Mouse (Mus musculus): Measurements from ENCODE around the gene Wdr20. TPM values are rescaled to one million over a fixed set of nuclear protein-coding genes. Genes with fewer than 3 reads are reported as not detected.

Wdr20 gene
- polyA plus RNA-seq, 1 experiment from 2014 or later: 21.1 TPM

- Histone ChIP-seq H3K4me3 (ENCODE audit: low read length) (no peak overlapping the region), H3K36me3 (ENCODE audit: control insufficient read depth, insufficient read depth, low read length) (no peaks in the 10 kb centered on the region), H3K4me2 (ENCODE audit: low read depth, low read length) (no peak overlapping the region), H3K9me3 (ENCODE audit: control insufficient read depth, low read length) (no peaks in the 10 kb centered on the region), H3K9ac (ENCODE audit: low read depth, low read length) (no peak overlapping the region), H3K27me3 (replicated peaks; ENCODE audit: control insufficient read depth, insufficient read depth, low read length) (no peaks in the 10 kb centered on the region), H3K27ac (ENCODE audit: low read length) (no peak overlapping the region), H3K4me1 (ENCODE audit: control insufficient read depth, insufficient read depth, low read length) (no peaks in the 10 kb centered on the region)
- ATAC-seq: no peak
- WGBS: 79% methylated on average over 2 of the region's 2 CpGs
Observed at GRCm38 (mm10) chr12:110816833-110817232, 79.1 kb downstream of the Wdr20 start.

GRCm38 (mm10) chr12:110819367-110819766 is 81.6 kb downstream of the Wdr20 start:
- Histone ChIP-seq H3K4me2 (ENCODE audit: low read depth, low read length) (no peak overlapping the region), H3K27ac (ENCODE audit: low read length) (no peak overlapping the region), H3K4me1 (ENCODE audit: control insufficient read depth, insufficient read depth, low read length) (no peaks in the 10 kb centered on the region), H3K27me3 (replicated peaks; ENCODE audit: control insufficient read depth, insufficient read depth, low read length) (no peaks in the 10 kb centered on the region), H3K9ac (ENCODE audit: low read depth, low read length) (no peak overlapping the region), H3K4me3 (ENCODE audit: low read length) (no peak overlapping the region), H3K36me3 (ENCODE audit: control insufficient read depth, insufficient read depth, low read length) (no peaks in the 10 kb centered on the region), H3K9me3 (ENCODE audit: control insufficient read depth, low read length) (no peaks in the 10 kb centered on the region)
- WGBS: 55% methylated on average over 8 of the region's 8 CpGs
- no peak for ATAC-seq

- ATAC-seq: no peak
- H3K4me1 ChIP-seq (ENCODE audit: control insufficient read depth, insufficient read depth, low read length): no peaks in the 10 kb centered on the region
- H3K9ac ChIP-seq (ENCODE audit: low read depth, low read length): no peak overlapping the region
- no peaks in the 10 kb centered on the region for H3K27me3 ChIP-seq (replicated peaks; ENCODE audit: control insufficient read depth, insufficient read depth, low read length)
- WGBS: 85% methylated on average over 2 of the region's 2 CpGs
- no peak overlapping the region for H3K4me3 ChIP-seq (ENCODE audit: low read length)
- H3K9me3 ChIP-seq (ENCODE audit: control insufficient read depth, low read length): no peaks in the 10 kb centered on the region
- no peak overlapping the region for H3K4me2 ChIP-seq (ENCODE audit: low read depth, low read length)
- H3K36me3 ChIP-seq (ENCODE audit: control insufficient read depth, insufficient read depth, low read length): no peaks in the 10 kb centered on the region
- H3K27ac ChIP-seq (ENCODE audit: low read length): no peak overlapping the region
Observed at GRCm38 (mm10) chr12:110821787-110822186, 84.0 kb downstream of the Wdr20 start.

- Histone ChIP-seq H3K4me2 (ENCODE audit: low read depth, low read length) (no peak overlapping the region), H3K4me1 (ENCODE audit: control insufficient read depth, insufficient read depth, low read length) (no peaks in the 10 kb centered on the region), H3K4me3 (ENCODE audit: low read length) (no peak overlapping the region), H3K36me3 (ENCODE audit: control insufficient read depth, insufficient read depth, low read length) (no peaks in the 10 kb centered on the region), H3K27ac (ENCODE audit: low read length) (no peak overlapping the region), H3K27me3 (replicated peaks; ENCODE audit: control insufficient read depth, insufficient read depth, low read length) (no peaks in the 10 kb centered on the region), H3K9ac (ENCODE audit: low read depth, low read length) (no peak overlapping the region), H3K9me3 (ENCODE audit: control insufficient read depth, low read length) (no peaks in the 10 kb centered on the region)
- WGBS: 87% methylated on average over 7 of the region's 7 CpGs
- ATAC-seq: no peak
Observed at GRCm38 (mm10) chr12:110822366-110822765, 84.6 kb downstream of the Wdr20 start.

GRCm38 (mm10) chr12:110828908-110829307 is 91.2 kb downstream of the Wdr20 start:
- no peak overlapping the region for H3K4me3 ChIP-seq (ENCODE audit: low read length)
- H3K4me1 ChIP-seq (ENCODE audit: control insufficient read depth, insufficient read depth, low read length): no peaks in the 10 kb centered on the region
- H3K27me3 ChIP-seq (replicated peaks; ENCODE audit: control insufficient read depth, insufficient read depth, low read length): no peaks in the 10 kb centered on the region
- H3K9ac ChIP-seq (ENCODE audit: low read depth, low read length): no peak overlapping the region
- 95% methylated on average over 4 of the region's 4 CpGs for WGBS
- H3K9me3 ChIP-seq (ENCODE audit: control insufficient read depth, low read length): no peaks in the 10 kb centered on the region
- no peak for ATAC-seq
- no peaks in the 10 kb centered on the region for H3K36me3 ChIP-seq (ENCODE audit: control insufficient read depth, insufficient read depth, low read length)
- no peak overlapping the region for H3K27ac ChIP-seq (ENCODE audit: low read length)
- H3K4me2 ChIP-seq (ENCODE audit: low read depth, low read length): no peak overlapping the region

- Histone ChIP-seq H3K27me3 (replicated peaks; ENCODE audit: control insufficient read depth, insufficient read depth, low read length) (no peaks in the 10 kb centered on the region), H3K36me3 (ENCODE audit: control insufficient read depth, insufficient read depth, low read length) (no peaks in the 10 kb centered on the region), H3K9me3 (ENCODE audit: control insufficient read depth, low read length) (no peaks in the 10 kb centered on the region), H3K9ac (ENCODE audit: low read depth, low read length) (no peak overlapping the region), H3K4me3 (ENCODE audit: low read length) (no peak overlapping the region), H3K27ac (ENCODE audit: low read length) (no peak overlapping the region), H3K4me2 (ENCODE audit: low read depth, low read length) (no peak overlapping the region), H3K4me1 (ENCODE audit: control insufficient read depth, insufficient read depth, low read length) (no peaks in the 10 kb centered on the region)
- 86% methylated on average over 9 of the region's 11 CpGs for WGBS
- ATAC-seq: no peak
Observed at GRCm38 (mm10) chr12:110830293-110831024, 92.7 kb downstream of the Wdr20 start.

- Histone ChIP-seq H3K4me2 (ENCODE audit: low read depth, low read length) (no peak overlapping the region), H3K9me3 (ENCODE audit: control insufficient read depth, low read length) (no peaks in the 10 kb centered on the region), H3K36me3 (ENCODE audit: control insufficient read depth, insufficient read depth, low read length) (no peaks in the 10 kb centered on the region), H3K27me3 (replicated peaks; ENCODE audit: control insufficient read depth, insufficient read depth, low read length) (no peaks in the 10 kb centered on the region), H3K4me1 (ENCODE audit: control insufficient read depth, insufficient read depth, low read length) (peaks cover 2% of the 10 kb centered on the region; the same call in 1 of the 2 replicates), H3K9ac (ENCODE audit: low read depth, low read length) (no peak overlapping the region), H3K4me3 (ENCODE audit: low read length) (no peak overlapping the region), H3K27ac (ENCODE audit: low read length) (no peak overlapping the region)
- ATAC-seq: no peak
- WGBS: 100% methylated on average over 3 of the region's 3 CpGs
Observed at GRCm38 (mm10) chr12:110835182-110835581, 97.4 kb downstream of the Wdr20 start.

- H3K36me3 ChIP-seq (ENCODE audit: control insufficient read depth, insufficient read depth, low read length): no peaks in the 10 kb centered on the region
- H3K27me3 ChIP-seq (replicated peaks; ENCODE audit: control insufficient read depth, insufficient read depth, low read length): no peaks in the 10 kb centered on the region
- no peak overlapping the region for H3K4me3 ChIP-seq (ENCODE audit: low read length)
- ATAC-seq: no peak
- H3K27ac ChIP-seq (ENCODE audit: low read length): no peak overlapping the region
- H3K9ac ChIP-seq (ENCODE audit: low read depth, low read length): 0 out of 2 replicates have a peak overlapping the region, but pooled peaks have one; percentile 24
- no peak overlapping the region for H3K4me2 ChIP-seq (ENCODE audit: low read depth, low read length)
- peaks cover 2% of the 10 kb centered on the region; the same call in 1 of the 2 replicates for H3K4me1 ChIP-seq (ENCODE audit: control insufficient read depth, insufficient read depth, low read length)
- 28% methylated on average over 6 of the region's 6 CpGs for WGBS
- H3K9me3 ChIP-seq (ENCODE audit: control insufficient read depth, low read length): no peaks in the 10 kb centered on the region
Observed at GRCm38 (mm10) chr12:110836729-110837128, 99.0 kb downstream of the Wdr20 start.

- peaks cover 2% of the 10 kb centered on the region; the same call in 1 of the 2 replicates for H3K4me1 ChIP-seq (ENCODE audit: control insufficient read depth, insufficient read depth, low read length)
- no peaks in the 10 kb centered on the region for H3K27me3 ChIP-seq (replicated peaks; ENCODE audit: control insufficient read depth, insufficient read depth, low read length)
- no peaks in the 10 kb centered on the region for H3K9me3 ChIP-seq (ENCODE audit: control insufficient read depth, low read length)
- H3K27ac ChIP-seq (ENCODE audit: low read length): no peak overlapping the region
- H3K36me3 ChIP-seq (ENCODE audit: control insufficient read depth, insufficient read depth, low read length): no peaks in the 10 kb centered on the region
- 0 out of 2 replicates have a peak overlapping the region, but pooled peaks have one; percentile 24 for H3K9ac ChIP-seq (ENCODE audit: low read depth, low read length)
- 43% methylated on average over 5 of the region's 5 CpGs for WGBS
- ATAC-seq: no peak
- H3K4me3 ChIP-seq (ENCODE audit: low read length): no peak overlapping the region
- no peak overlapping the region for H3K4me2 ChIP-seq (ENCODE audit: low read depth, low read length)
Observed at GRCm38 (mm10) chr12:110837192-110837841, 99.6 kb downstream of the Wdr20 start.

All from intestine, embryonic 16.5 days (tissue).